Mouse (Mus musculus): ENCODE measurements at regions not wholly inside any gene's neighbourhood (a gene's known extent, or its start where the extent isn't known, plus 50 kb on each side); places are given as distances from the start of the nearest gene placed in this dataset.

DNA sequence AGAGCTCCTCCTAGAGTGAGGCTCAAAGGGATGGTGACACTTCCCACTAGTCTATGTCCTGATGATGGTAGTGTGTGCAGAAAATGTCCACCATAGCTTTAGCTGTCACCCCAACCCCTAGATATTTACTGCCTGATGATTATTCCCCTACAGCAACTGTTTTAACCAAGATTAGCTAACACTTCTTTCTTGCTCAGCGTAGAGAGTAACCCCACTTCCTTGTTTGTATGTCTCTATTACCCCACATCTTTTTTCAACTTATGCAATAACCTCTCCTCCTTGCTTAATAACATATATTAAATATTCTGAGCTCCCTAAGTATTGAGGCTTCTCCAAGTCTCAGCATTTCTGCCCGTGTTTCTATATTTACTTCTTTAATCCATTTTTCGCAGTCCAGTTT is 404.2 kb upstream of the Cntn3 start:
- DNase-seq: no peak

DNA sequence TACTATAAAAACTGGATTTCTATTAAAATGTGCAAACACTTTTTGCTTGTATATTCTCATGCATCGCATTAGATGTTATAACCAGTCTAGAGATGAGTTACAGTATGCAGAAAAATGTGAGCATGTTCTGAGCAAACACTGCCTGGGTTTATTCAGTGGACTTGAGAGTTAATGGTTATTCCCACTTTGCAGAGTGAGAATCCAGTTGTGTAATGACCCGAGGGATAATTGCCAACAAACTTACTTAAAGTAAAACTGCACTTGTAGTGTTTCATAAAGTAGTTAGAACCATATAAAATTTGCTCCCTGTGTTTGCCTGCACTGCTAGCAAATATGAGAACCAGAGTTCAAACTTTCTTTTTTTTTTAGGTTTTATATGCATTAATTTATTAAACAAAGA is 450.4 kb upstream of the Cntn3 start:
- no peak for DNase-seq

DNA sequence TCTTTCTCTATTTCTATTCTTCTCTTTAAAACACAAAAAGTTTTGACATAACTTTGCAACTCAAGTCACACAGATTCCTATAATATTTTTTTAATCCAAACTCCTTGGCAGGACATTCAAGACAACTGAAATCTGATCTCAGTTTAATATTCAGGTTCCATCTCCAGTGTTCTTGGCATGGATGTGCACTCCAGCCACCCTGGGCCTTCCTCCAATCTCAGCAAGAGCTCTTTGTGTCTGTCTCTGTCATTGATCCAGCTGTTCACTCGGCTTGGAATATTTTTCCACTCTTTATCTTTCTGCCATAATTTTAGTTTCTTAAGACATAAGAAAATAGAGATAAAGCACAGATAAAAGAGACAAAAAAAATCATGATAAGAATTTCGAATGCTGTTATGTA is 451.1 kb upstream of the Cntn3 start:
- DNase-seq: peak; percentile 46

DNA sequence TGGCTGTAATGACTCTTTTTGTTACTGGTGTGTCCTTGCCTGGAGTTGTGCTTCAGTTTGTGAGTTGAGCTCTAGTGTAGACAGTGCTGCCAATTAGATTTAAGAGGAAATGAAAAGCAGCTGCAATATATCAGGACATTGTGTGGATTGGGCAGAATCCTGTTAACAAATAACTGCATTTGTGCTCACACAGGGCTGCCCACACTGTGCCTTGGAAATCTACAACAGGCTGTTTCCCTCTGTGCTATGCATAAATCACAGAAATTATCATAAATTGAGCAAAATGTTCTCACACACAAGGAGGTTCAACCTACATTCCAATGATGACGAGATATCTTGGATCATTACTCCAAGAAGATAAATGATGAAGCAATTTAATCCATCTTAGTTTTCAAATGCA is 455.2 kb upstream of the Cntn3 start:
- no peak for DNase-seq

DNA sequence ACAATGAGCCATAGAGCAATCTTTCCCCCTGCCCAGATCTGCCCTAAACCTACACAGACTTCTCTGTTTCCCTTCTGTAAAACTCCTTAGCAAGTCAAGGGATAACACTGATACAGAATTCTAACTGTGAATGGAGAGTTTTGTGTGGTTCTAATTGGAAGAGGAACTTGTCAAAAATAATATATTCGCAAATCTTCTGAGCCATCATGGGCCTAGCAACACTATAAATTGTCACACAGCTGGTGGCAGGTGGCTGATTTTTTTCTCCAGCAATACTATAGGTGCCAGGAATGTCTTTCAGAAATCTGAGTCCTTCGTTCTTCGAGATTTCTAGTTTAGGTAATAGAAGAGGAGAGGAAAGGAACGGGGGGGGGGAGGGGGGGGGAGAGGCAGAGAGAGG is 460.5 kb upstream of the Cntn3 start:
- DNase-seq: no peak

DNA sequence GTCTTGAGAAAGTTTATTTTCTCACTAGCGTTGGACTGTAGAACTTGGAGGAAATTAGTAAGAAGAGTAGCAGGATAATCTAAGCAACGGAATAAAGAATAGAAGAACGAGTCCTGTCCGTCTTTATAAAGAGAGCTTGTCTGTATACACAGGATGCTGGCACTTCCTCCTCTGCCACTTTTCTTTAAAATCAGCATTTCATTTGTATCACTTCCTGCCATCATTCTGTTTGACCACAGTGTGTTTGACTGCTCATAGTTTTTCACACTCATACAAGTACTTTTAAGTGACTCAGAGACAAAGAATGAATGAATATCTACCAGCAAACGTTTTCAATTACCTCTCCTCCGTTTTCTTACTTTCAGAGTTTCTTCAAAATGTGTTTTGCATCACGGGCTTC is 461.0 kb upstream of the Cntn3 start:
- no peak for DNase-seq

DNA sequence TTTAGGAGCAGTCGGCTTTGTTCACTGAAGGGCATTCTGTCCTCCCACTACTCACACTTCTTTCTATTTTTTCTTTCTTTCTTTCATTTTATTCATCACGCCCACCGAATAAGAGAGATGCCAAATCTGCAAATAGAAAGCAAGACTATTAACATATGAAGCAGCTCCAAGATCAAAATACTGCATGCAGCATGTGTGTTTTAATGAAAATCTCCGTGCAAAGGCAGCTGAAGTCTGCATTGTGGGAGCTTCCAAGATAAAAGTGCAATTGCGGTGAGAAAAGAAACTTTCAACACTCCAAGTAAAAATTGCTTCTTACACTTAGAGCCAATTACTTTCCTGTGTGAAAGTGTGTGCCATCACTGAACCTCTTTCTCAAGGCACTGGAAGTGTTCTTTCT is 449.8 kb upstream of the Chl1 start:
- DNase-seq: no peak

DNA sequence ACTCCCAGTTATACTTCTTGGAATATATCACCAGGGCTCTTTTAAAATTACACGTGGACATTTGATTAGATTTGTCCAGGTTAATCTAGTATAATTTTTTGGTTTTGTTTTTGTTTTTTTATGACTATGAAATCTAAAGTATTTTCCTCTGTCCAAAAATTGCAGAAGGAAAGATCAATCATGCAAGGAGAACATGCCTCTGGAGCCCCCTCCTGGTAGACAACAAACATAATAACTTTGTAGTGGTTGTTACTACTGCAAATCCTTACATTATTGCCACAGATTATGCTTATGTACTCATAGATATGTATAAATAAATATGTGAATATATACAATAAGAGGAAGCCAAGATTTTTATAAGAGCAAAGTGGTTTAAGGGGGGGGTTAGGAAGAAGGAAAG is 404.2 kb upstream of the Chl1 start:
- DNase-seq: no peak

DNA sequence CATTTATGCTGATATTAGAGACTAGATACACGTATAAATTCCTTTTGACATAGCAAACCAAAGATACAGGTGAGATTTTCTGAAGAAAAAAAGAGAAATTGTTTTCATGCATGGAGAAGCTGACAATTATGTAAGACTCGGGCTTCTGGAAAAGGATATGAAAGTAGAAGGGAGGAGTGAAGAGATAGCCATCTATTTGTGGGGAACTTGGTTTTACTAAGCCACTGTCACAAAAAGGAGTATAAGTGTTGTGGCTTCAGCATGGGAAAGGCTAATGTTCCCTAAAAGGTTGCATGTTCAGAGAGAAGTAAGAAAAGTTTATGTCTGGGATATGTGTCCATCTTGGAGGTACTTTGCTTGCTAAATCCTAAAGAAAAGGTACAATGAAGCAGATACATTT is 390.8 kb upstream of the Chl1 start:
- no peak for DNase-seq

DNA sequence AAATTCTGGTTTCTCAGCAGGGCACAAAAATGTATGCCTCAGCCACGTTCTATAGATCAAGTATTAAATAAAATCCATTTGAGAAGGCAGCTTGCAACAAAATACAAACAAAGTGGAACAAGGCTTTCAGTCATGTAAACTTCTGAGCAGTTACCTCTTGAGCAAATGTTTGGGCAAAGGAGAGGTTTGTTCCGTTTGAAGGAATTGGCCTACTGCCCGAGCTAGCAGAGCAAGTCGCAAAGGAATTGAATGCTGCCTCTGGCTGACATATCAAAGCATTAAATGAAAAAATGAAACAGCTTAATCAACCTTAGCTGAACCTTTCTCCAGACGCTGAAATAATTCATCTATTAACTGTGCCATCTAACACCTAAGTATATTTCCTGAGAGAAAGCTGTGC is 369.5 kb upstream of the Chl1 start:
- no peak for DNase-seq

DNA sequence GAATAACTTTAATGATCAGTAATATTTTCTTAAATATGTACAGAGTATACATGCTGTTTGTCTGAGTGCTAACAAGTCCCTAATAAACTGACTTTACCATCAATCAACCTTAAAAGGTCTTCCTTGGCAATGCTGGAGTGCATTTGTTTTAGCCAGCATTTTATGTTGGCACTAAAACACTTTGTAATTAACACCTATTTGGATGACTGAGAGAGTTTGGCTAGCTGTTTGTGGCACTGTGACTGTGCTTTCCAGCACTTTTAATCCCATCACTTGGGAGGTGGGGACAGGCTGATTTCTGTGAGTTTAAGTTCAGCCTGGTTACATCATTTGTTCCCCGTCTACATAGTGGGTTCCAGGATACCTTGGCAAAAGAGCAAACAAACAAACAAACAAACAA is 332.5 kb upstream of the Chl1 start:
- DNase-seq: no peak

DNA sequence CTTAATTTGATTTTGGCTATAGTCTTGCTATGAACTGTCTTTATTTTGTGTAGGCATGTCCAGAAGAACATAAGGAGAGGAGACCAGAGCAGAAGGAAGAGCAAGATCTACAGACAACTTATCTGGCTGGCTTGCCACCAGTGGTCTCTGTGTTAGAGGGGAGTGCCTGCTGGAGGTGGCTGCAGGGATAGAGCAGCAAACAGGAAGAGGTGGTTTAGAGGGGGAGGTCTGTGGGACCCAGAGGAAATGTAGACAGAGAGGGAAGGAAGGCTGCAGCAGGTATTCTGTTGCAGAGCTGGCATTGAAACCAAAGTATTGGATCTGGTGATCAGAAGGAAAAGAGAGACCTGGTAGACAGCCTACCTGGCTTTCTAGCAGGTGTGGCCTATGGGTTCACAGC is 327.0 kb upstream of the Chl1 start:
- DNase-seq: no peak

DNA sequence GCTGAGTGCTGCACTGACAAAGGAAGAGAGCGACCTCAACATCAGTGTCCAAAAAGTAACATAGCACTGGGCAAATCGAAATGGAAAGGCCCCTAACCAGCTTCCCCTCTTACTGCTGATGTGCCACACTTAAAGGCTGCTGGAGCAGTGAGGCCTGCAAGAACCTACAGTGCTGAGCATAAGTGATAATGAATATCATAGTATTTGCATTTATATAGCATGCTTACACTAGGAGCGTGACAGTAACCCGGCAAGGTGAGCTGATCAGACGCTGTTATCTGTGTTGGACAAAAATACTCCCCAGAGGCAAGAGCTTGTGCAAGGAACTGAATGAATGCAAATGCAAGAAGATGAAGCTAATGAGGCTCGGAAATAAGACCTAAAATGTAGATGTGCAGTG is 313.5 kb upstream of the Chl1 start:
- no peak for DNase-seq

DNA sequence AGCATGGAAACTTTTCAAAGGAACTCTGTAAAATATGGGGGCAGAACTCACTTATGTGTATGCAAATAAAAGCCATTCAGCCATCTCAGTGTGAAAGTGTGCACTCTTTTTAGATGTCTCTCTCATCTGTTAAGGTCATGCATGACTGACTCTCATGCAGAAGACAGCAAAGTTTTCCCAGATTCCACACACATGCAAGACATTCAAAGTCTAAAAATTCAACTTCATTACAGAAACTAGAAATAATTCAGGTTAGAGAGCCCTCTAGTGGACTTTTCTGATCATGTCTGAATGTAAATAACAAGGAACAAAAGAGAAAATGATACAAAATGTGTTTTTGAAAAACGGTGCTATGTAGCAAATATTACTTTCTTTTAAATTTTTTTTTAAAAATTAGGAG is 308.8 kb upstream of the Chl1 start:
- no peak for DNase-seq

DNA sequence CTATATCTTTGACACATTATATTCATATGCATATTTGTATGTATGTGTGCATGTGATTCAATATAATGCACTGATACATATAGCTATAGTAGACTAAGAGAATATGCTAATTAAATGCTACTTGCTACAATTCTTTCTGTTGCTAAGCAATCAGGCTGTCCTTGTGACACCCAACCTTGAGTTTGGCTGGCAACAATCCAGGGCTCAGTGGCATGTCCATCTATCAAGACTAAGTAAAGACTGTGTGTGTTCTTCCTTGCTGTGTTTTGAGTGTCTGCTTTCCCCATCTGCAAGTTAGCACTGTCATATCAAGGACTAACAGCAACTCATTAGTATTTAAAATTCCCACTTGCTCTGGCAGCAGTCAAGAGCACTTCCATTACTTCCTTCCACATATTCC is 301.2 kb upstream of the Chl1 start:
- no peak for DNase-seq

DNA sequence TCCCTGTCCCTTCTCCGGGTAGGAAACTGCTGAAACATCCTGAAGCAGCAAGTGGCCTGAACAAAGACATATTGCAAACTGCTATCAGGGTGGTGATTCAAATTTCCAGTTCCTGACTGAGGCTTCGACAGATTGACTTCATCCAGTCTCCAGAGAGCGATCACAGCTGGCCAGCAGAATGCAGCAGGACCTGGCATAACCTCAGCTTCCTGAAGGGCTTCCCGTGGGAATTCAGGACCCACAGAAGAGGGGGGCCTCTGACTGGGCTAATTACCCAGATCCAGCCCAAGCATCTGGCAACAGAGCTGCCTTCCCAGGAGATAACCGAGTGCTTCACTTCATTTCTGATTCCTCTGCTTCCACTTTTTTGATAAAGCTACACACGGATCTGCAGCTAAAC is 297.2 kb upstream of the Chl1 start:
- DNase-seq: peak; percentile 10

DNA sequence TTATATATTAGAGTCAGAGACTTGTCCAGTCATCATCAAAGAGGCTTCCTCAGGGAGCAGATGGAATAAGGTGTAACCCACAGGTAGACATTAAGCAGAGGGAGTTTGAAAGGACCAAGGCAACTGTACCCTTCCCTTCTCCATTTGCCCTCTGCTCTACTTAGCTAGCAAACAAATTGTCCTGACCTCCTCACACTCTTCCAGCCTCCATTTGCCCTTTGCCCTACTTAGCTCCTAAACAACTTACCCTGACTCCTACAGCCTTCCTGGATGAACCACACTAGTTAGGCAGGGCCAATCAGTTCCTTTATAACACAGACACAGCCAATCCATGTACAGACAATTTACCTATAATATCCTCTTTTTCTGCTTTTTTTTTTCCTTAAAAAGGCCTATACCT is 273.5 kb upstream of the Chl1 start:
- no peak for DNase-seq

DNA sequence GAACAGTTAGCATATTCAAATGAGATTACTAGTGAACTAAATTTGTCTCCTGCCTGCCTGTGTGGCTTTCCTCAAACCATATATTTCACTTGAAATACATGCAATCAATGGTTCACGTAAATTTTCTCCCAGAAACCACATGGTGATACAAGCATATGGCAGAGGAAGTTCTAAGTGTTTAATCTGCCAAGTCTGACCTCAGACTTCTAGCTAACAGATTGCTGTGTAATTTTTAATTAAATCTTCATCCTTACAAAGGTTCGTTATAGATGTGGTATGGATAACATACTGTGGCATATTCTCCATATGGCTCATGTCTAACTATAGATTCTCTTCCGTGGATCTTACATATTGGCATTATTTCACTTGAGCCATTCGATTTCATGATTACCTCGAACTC is 241.4 kb upstream of the Chl1 start:
- DNase-seq: no peak

DNA sequence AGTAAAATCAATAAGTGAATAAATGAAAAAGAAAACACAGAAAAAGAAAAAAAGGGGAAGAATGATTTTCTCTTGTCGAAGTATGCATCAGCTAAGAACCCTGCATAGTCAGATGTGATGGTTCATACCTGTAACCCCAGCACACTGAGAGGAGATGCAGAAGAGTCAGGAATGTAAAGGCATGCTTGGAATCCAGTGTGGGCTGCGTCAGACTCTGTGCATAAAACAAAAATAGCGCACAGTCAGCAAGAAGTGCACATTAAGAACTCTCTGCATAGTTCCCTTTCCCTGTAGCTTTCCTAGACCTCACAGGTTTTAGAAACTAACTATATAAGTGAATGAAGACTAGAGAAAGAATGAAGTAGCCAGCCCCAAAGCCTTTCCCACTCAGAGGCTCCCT is 238.2 kb upstream of the Chl1 start:
- no peak for DNase-seq

DNA sequence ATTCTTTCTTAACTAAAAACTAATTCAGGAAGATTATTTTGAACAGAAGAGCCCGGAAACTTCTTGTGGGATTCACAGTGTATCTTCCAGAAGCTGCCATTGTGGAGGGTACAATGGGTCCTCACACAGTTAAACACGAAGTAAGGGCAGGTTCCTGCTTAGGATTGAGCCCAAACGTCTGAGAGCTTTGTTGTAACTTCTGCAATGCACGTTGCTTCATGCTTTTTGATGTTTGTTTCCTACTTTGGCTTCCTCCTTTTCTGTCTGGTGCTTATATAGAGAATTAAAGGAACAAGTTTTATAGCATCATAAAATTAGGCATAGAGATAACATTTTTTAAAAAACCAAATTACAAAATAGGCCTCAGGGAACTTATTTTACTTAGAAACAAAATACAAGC is 235.3 kb upstream of the Chl1 start:
- DNase-seq: no peak

DNA sequence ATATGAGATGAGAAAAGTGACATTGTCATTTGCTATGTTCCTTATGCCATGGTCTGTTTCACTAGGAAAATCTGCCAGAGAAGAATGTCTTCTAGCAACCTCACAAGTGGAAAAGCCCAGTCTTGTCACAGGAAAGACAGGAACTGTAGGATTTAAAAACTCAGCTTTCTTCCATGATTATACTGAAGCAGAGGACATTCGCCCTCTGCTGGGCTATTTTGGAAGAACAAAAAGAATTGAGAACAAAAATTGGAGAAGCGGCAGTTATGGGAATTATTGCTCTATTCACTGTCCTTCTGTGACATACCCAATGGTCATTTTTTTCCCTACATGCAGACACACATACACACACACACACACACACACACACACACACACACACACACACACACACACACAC is 234.9 kb upstream of the Chl1 start:
- DNase-seq: no peak

DNA sequence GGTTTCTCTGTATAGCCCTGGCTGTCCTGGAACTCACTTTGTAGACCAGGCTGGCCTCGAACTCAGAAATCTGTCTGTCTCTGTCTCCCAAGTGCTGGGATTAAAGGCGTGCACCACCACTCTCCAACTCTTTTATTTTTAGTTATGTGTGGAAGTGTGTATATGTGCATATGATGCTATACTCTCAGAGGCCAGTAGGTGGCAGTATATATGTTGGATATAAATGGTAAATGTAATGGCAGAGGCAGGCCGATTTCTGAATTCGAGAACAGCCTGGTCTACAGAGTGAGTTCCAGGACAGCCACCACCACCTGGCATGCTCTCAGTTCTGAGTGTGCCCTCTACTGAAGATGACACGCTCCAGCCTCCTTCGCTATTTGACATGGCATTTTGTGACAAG is 214.4 kb upstream of the Chl1 start:
- no peak for DNase-seq

DNA sequence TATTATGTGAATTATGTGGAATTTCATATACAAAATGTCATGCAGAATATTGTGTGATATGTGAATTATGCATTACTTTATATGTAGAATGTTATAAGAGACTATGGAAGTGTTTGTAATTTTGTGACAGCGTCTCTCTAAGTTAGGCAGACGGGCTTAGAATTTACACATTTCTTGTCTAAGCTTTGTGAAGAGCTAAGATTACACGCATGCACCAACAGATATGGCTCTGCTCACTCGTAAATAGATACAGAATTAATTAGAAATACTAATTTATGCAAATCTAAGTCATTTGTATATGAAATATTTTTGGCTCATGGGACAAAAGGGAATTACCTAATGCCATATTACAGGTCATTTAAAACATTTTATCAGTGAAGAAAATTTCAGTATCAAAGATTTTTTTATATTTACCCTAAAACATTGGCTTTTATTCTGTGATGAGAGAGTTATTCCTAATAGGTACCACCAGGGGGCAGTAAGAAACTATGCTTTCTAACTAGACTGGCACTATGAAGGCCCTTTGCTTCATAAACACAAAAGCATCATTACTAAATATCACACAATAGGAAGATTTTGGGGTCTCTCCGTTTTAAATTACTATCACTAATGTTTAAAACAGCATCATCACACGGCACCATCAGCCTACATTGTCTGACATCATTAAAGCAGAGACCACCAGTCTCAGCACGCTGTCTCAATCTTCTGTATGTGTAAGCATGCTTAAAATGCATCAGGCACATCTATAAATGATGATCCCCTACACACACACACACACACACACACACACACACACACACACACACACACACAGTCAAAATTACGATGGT is 203.8 kb upstream of the Chl1 start:
- no peak for DNase-seq

DNA sequence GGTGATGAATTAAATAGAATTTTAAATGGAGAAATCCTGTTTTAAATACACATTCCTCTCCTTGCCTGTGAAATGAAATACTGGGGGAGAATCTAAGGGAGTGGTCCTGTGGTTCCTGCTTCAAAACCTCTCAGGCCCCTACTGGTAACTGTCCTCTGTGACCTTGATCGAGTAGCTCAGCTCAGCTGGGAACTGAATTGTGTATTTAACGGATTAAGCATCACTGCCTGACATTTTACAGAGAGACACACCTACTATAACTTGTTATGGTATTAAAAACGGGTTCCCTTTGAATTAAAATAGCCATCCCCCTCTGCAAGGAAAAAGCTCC is 203.2 kb upstream of the Chl1 start:
- no peak for DNase-seq

DNA sequence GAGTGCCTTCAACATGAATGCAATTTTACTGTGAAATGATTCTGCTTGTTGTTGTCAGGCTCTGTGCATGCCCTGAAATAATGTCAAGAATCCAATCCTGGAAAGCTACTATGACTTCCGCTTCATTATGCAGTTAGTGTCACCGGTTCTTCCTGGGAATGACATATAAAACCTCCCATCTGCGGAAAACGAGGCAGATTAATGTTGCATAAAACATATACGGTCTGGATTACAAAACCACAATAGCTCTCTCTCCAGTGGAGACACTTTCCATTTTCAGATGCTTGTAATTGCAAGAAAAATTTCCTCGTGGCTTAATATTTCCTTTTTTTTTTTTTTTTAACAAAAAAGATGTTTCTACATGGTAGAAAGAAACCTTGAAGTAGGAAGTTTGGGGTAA is 198.2 kb upstream of the Chl1 start:
- DNase-seq: no peak

Measured in gastrocnemius, postnatal 25 days (tissue).